Mouse (Mus musculus) megakaryocyte-erythroid progenitor cell, adult 5-6 weeks (primary cell): ENCODE measurements around the gene Cuedc1. TPM values are rescaled to one million over a fixed set of nuclear protein-coding genes. Genes with fewer than 3 reads are reported as not detected.

ENCODE experiments used
- ATAC-seq: replicated peaks from 2 replicates; pipeline ENCODE4 v1.8.0; 2016; ENCODE audit warnings: mild to moderate bottlenecking, inconsistent platforms; ENCODE audit not compliant: severe bottlenecking, poor library complexity, low FRiP score, low TSS enrichment
- total RNA-seq, 2 experiments: library from RNA; stranded (forward) in 1 of 2; stranded (reverse) in 1 of 2; fragments of 200-1000, 215-1000 nt in 1 of 2; fragments of >200 nt in 1 of 2; fragmentation: Nextera tagmentation in 1 of 2; gene quantifications; 2 replicates each; pipeline ENCODE4 v1.2.3; 2014 to 2017

Cuedc1 gene
- total RNA-seq, 2 experiments from 2014 or later = 0.19 to 2.3 TPM

GRCm38 (mm10) chr11:88113543-88114271 lies 15.8 kb downstream of the Cuedc1 start:
- ATAC-seq = no peak

GRCm38 (mm10) chr11:88114871-88115301 lies 17.0 kb downstream of the Cuedc1 start:
- ATAC-seq = no peak

GRCm38 (mm10) chr11:88116568-88116967 lies 18.7 kb downstream of the Cuedc1 start:
- ATAC-seq = no peak

- no peak for ATAC-seq
Observed at GRCm38 (mm10) chr11:88117356-88118090, 19.7 kb downstream of the Cuedc1 start.

- no peak for ATAC-seq
Observed at GRCm38 (mm10) chr11:88118091-88118440, 20.2 kb downstream of the Cuedc1 start.

GRCm38 (mm10) chr11:88118817-88119642 lies 21.2 kb downstream of the Cuedc1 start:
- peak; percentile 45; the same call in 1 of the 2 replicates for ATAC-seq

- no peak for ATAC-seq
Observed at GRCm38 (mm10) chr11:88122545-88122944, 24.7 kb downstream of the Cuedc1 start.

GRCm38 (mm10) chr11:88123021-88123420 lies 25.2 kb downstream of the Cuedc1 start:
- ATAC-seq = no peak

GRCm38 (mm10) chr11:88123731-88124130 lies 25.9 kb downstream of the Cuedc1 start:
- no peak for ATAC-seq

- no peak for ATAC-seq
Observed at GRCm38 (mm10) chr11:88125483-88125882, 27.6 kb downstream of the Cuedc1 start.

GRCm38 (mm10) chr11:88126306-88126793 lies 28.5 kb downstream of the Cuedc1 start:
- ATAC-seq = no peak

- no peak for ATAC-seq
Observed at GRCm38 (mm10) chr11:88128461-88128860, 30.6 kb downstream of the Cuedc1 start.

- no peak for ATAC-seq
Observed at GRCm38 (mm10) chr11:88129281-88129680, 31.4 kb downstream of the Cuedc1 start.

- ATAC-seq = no peak
Observed at GRCm38 (mm10) chr11:88129935-88130334, 32.1 kb downstream of the Cuedc1 start.

GRCm38 (mm10) chr11:88131847-88132246 lies 34.0 kb downstream of the Cuedc1 start:
- peak; percentile 18; the same call in 1 of the 2 replicates for ATAC-seq

- ATAC-seq = no peak
Observed at GRCm38 (mm10) chr11:88135218-88135617, 37.4 kb downstream of the Cuedc1 start.

- ATAC-seq = no peak
Observed at GRCm38 (mm10) chr11:88137814-88138425, 40.1 kb downstream of the Cuedc1 start.

GRCm38 (mm10) chr11:88139256-88139861 lies 41.5 kb downstream of the Cuedc1 start:
- ATAC-seq = no peak
